Mouse (Mus musculus) myocyte (in vitro differentiated cells): ENCODE data around the gene B9d1.

ENCODE experiments used
- POLR2A ChIP-seq: IDR thresholded peaks from one replicate; pipeline ENCODE4 v1.6.1; 2011; ENCODE audit warnings: low read depth, mild to moderate bottlenecking, control low read depth, moderate library complexity; ENCODE audit not compliant: insufficient read length
- USF1 ChIP-seq: IDR thresholded peaks from one replicate; pipeline ENCODE4 v1.6.1; 2011; ENCODE audit warnings: low read depth, mild to moderate bottlenecking, control low read depth, moderate library complexity

GRCm38 (mm10) chr11:61494129-61494997 is 10.6 kb upstream of the B9d1 start, which contains the start of gene Mapk7:
- no peak for TF ChIP-seq USF1
- TF ChIP-seq POLR2A = peak; percentile 63
